Mouse (Mus musculus) G1E (cell line): ENCODE measurements around the gene Man2a2.

Experiments used
- CTCF ChIP-seq: IDR thresholded peaks from 2 replicates; pipeline ENCODE4 v1.5.1; 2012; ENCODE audit warnings: low read depth, low read length, inconsistent platforms, mixed read lengths
- GATA1 ChIP-seq: IDR thresholded peaks from 2 replicates; pipeline ENCODE4 v1.6.1; 2012; ENCODE audit warnings: borderline replicate concordance, low read length, inconsistent platforms, mixed read lengths
- POLR2AphosphoS5 ChIP-seq: IDR thresholded peaks from 2 replicates; pipeline ENCODE4 v1.6.1; 2012; ENCODE audit warnings: low read depth, low read length, inconsistent platforms; ENCODE audit not compliant: insufficient replicate concordance
- TAL1 ChIP-seq: conservative IDR thresholded peaks from 2 replicates; pipeline ENCODE4 v1.6.1; 2012; ENCODE audit warnings: low read depth, low read length, inconsistent platforms, mixed read lengths

DNA sequence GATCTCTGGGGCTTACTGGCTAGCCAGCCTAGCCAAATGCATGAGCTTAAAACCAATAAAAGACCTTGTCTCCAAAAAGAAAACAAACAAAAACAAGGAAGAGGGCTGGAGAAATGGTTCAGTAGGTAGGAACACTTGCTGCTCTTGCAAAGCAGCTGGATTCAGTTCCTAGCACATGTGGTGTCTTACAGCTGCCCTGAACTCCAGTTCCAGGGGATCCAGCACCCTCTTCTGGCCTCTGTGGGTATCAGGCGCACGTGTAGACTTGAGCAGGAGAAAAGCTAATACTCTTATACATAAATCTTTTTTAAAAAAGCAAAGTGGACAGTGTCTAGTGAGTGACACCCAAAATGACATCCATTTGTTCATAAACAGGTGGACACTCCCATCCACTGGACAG is 69.7 kb downstream of the Man2a2 start:
- no peak for TF ChIP-seq CTCF
- TF ChIP-seq POLR2AphosphoS5, result no peak
- TF ChIP-seq GATA1, result no peak
- no peak for TF ChIP-seq TAL1
